Mouse (Mus musculus): ENCODE measurements around the gene Nkx2-3. TPM values are rescaled to one million over a fixed set of nuclear protein-coding genes. Genes with fewer than 3 reads are reported as not detected.
A peak's percentile ranks its signal among the peaks of the same experiment; 100 is the strongest.

Gene Nkx2-3
- total RNA-seq, 2 experiments from 2014 or later: not detected

DNA sequence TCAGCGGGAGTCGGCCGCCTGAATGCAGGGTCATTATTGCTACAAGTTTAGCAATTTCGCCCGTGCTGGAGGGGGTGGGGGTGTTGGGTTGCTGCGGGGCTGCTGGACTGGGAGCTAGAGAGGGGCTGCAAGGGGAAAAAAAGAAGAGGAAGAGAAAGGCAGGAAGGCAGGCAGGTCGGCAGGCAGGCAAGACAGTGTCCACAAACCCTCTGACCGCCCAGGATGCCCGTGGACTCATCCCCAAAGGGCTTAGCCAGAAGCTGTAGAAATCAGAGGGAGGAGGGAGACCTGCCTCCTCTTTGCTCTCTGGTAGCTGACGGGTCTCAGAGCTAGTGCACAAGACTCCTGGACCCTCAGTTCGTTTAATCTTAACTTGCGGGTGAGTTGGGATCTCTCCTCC is 4.8 kb downstream of the Nkx2-3 start:
- intact Hi-C loops (cut with DNase I): no loop called here

DNA sequence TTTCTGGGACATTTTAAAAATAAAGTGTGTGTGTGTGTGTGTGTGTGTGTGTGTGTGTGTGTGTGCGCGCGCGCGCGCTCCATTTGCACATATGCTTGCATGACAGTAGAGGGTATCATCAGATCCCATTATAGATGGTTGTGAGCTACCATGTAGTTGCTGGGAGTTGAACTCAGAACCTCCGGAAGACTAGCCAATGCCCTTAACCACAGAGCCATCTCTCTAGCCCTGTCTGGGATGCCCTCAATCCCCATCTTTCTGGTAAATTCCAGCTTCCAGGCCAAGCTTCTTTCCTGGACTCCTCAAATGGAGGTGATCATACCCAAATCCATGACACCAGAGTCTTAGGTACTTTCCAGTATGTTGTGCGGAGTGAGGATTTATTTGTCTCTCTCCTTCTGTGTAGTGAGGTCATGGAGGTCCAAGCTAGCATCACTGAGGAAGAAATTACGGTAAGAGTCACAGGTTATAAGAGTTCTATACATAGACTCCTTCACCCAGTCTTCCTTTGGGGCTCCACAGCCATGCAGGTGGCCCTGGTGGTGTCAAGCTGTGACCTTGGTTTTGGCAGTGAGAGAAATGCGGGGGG is 5.7 kb downstream of the Nkx2-3 start:
- intact Hi-C loops (cut with DNase I): no loop called here
- DNase-seq: no peak

More for the DNA sequence above, 4.8 kb downstream of the Nkx2-3 start:
- no peak for DNase-seq

DNA sequence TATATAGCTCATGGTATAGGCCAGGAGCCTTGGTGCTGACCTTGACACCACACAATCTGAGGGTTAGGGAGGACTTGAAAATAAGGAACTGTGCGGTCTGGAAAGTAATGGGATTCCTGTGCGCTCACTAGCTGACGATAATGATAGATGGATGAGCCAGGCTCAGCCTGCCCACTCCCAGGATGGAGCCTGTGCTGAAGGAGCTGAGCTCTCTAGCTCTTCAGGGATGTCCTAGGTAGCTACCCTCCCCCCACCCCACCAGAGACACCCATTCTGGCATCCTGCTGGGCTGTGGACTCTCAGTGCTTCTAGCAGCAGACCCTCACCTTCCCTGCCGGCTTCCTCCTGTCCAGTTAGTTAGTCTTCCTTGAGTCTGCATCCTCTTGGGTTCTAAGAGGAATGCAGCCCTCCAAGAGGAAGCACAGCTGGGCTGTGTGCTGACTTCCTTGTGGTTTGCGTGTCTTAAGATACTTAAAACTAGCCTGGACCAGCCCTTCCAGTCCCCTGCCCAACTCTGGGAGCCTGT is 6.4 kb downstream of the Nkx2-3 start:
- DNase-seq: no peak
- intact Hi-C loops (cut with DNase I): no loop called here

DNA sequence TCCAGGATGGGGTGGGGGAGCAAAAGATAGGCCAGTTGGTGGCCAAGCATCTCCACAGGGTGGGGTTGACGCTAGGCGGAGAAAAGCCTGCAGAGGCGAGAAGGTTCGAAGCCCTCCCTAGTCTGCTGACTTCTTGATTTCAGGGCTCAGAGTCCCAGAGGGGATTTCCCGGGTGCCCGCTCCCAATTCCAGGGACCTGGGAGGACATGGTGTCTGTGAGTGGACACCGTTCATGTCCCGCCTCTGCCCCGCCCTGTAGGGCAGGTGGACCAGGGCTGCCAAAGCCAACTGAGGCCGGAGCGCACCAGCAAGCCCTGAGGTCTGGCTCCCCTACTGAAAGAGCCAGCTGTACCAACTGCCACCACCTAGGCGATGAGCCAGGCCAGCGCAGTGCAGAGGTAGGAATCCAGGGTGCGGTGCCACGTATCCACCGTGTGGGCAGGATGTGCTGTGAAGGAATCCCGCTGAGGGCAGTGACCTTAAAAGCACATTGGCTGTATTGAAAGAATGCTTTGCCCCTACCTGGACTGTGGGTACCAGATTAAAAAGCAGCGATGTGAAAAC is 7.9 kb downstream of the Nkx2-3 start:
- intact Hi-C loops (cut with DNase I): no loop called here
- no peak for DNase-seq

DNA sequence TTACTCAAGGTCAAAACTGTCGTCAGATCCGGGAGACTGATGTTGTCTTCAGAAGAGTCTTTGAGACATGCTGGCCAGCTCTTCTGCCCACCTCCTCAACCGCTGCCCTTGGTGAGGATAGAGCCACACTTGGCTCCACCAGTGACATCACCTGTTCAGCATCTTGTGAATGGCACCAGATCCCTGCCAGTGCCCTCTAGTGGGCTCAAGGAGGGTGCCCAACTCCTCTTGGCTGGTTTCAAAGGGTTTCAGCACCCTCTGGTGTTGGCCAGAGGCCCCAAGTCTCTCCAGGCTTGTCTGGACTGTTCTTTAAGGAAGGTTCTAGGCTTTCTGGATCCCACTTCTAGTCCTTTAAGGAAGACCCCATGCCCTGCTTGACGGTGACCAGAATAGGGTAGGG is 11.8 kb downstream of the Nkx2-3 start:
- DNase-seq: no peak
- intact Hi-C loops (cut with DNase I): no loop called here

DNA sequence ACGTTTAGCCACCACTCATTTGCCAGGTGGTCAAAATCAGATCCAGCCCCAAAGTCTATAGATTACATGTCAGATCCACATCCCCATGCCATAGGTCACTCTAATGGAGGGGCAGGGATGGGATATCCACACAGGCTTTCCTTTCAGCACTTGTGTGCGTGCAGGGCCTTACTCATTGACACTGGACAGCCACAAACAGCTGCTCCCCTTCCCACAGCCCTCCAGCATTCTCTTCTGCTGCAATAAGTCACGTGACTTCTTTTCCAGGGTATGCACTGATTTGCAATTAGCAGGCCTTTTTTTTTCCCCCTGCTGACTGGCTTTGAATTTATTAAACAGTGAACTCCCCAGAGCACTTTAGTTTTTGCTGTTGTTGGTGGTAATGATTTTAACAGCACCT is 14.0 kb downstream of the Nkx2-3 start:
- intact Hi-C loops (cut with DNase I): no loop called here
- no peak for DNase-seq

DNA sequence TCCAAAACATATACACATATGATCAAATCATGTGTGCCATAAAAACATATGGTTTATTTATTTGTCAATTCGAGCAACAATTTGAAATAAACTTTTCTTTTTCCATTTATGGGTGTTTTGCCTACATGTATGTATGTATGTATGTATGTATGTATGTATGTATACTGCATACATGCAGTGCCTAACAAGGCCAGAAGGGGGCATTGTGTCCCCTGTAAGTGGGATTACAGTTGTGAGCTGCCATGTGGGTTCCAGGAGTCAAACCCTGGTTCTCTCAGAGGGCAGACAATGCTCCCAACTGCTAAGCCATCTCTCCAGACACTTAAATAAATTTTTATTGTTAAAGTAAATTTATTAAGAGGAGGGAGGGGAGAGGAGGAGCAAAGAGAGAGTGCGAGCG is 15.2 kb downstream of the Nkx2-3 start:
- DNase-seq: no peak
- intact Hi-C loops (cut with DNase I): no loop called here

DNA sequence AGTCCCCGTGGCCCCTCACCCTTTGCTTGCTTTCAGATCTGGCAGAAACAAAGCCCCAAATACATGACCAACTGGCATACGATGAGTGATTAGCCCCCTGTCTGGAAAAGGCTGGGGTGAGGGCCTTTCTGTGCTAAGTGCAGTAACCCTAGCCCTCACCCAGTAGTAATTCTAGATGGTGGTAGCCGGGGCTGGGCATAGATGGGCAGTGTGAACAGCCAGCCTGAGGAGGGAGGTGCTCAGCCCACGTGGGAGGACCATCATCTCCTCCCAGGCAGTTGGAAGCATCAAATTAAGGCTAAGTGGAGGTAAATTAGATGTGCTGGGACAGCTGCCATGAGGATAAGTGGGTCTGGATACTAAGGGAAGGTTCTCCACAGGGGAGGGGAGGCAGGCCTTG is 17.0 kb downstream of the Nkx2-3 start:
- DNase-seq: no peak
- intact Hi-C loops (cut with DNase I): no loop called here

DNA sequence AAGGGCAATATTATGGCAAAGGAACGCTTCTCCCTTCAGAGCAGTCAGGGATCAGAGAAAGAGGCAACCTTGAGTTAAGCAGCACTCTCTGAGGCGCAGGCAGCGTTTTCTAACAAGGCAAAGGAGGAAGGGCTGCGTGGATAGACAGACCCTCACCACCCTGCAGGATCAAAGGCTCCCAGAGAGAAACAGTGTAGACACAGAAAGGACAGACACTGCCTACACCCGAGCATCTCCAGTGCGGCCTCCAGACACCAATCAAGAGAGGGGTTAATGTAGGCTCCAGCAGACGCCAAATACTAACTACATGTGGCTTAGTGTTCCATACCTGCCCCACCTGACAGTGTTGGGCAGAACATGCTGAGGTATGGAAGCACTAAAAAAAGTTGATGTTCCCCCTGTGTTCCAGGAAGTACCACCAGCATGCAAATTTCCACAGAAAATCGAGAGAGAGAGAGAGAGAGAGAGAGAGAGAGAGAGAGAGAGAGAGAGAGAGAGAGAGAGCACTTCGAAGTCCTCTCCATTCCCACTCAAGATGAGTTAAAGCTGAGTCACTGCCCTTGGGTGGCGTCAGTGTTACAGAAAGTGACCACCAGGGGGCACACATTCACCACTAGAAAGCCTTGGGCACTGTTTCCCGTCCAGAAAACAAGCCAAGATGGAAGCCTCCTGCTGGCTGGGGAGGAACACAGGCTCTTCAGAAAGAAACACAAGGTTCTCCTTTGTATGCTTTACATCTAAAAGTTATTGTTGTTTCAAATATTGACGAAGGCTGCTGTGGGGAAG is 18.5 kb downstream of the Nkx2-3 start:
- DNase-seq: peak; percentile 78
- intact Hi-C loops (cut with DNase I): loop anchor here (1.0 kb wide), 1 partner anchor 25 kb away; no protein-coding TSS in a partner anchor

DNA sequence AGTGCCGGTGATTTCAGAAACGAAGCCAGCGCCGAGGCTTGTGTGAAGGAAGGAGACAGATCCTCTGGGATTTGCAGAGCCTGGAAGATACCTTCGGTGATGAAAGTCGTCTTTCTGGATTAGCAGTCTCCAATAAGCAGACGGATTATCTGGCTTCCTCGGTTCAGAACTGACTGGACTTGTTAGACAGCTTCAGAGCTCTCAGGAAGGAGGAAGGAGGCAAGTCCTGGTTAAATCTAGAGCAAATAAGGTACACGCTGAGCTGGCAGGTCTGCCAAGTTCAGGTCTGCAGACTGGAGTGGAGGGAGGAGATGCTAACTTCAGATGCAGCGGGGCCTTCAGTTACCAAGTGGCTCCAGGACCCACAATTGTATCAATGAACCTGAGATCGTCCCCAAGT is 29.7 kb downstream of the Nkx2-3 start:
- no peak for DNase-seq
- intact Hi-C loops (cut with DNase I): no loop called here

DNA sequence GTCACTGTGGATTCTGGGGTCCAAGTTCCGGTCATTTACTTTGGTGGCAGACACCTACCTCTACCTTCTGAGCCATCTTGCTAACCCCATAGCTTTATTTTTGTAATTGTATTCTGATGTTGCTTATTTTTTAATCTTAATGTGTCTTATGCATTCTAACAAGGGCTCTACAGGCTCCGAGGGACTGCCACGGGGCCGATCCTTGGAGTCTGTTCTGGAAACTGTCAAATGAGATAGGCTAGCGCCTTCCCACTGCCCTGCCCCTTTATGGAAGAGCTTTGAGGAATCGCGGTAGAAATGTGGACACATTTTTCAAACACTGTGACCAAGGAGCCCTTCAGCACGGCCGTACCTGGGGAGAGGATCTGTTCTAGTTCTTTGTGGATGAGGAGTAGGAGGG is 30.7 kb downstream of the Nkx2-3 start:
- no peak for DNase-seq
- intact Hi-C loops (cut with DNase I): no loop called here

DNA sequence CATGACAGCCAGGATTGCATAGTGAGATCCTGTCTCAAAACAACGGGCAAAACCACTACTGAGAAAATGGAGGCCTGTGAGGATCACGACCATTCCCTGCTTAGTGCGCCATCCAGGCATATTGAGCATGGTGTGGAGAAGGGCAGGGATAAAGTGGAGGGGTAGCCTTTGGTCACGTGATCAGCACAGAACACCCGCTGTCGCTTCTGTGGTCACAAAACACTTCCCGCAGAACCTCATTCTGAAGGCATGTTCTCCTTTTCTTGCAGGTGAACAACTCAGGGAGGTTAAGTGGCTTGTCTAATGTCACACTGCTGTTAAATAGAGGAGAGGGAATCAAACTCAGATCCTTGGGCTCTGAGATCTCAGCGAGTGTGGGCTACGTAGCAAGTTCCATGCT is 33.4 kb downstream of the Nkx2-3 start:
- DNase-seq: no peak

DNA sequence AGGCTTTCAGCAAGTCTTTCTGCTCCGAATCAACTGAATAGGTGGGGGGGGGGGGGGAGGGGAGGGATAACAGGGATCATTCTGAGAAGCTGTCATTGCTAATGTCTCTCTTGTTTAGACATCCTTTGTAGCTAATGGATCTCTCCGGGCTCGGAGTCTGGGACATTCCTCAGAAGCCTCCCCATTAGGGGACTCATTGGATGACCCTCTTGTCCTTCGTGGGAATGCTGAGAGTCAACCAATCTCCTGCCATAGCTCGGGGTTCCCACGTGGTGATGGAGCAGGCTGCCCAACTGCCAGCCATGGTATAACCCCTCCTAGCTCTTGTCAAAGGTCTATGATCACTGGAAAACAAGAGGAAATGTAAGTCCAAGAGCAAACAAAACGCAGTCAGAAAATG is 34.7 kb downstream of the Nkx2-3 start:
- intact Hi-C loops (cut with DNase I): no loop called here
- no peak for DNase-seq

More for the DNA sequence above, 33.4 kb downstream of the Nkx2-3 start:
- intact Hi-C loops (cut with DNase I): no loop called here

DNA sequence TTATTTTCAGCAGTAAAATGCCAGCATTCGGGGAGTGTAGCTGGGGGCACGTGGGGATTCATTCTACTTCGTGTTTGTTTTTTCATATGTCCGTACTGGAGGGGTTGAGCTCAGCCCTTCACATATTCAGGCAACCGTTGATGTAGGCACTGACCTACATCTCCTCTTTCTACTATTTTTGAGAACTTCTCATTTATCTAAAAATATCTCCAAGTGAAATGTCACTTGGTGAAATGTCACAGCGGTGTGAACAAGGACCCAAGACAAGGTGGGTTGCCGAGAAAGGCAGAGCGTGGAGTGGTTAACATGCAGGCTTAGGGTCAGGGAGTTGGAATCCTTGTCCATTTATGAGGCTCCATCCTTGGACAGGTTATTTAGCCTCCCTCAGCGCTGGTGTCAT is 35.1 kb downstream of the Nkx2-3 start:
- intact Hi-C loops (cut with DNase I): no loop called here
- no peak for DNase-seq

DNA sequence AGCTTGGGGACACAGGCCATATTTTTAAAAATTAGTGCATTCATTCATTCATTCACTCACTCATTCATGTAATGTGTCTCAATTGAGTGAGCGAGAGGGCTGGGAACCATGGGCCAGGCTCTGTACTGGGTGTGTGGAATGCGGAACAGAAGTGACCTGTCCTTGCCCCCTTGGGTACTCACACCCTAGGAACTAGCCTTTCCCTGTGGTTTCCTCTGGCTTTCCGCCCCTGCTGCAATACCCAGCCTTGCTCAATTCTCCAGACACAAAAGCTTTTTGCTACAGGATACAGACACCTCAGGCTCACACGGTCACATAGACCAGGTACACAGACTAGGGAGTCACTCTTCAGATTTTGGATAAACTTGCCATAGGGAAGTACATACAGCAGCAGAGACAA is 36.2 kb downstream of the Nkx2-3 start:
- intact Hi-C loops (cut with DNase I): no loop called here
- DNase-seq: no peak

DNA sequence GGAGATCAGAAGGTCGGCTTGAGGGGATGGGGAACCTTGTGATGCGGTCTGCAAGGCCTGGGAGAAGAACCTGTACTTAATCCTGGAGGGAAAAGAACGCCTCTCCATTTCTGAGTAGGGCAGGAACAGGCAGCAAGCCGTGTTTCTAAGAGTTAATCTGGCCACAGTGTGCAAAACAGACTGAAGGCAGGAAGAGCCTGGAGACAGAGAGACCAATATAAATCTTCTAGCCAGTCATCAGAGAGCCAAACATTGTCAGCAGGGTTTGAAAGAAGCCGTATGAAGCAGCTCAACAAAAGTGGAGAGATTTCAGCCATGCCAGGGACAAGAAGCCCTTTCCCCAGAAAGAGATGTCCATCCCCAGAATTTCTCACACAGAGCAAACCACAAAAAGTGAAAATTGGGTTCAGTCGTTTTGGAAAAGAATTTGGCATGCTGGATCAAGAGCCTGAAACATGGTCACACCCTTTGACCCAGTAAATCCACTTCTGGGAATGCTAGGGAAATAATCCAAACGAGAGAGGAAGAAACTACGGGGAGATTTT is 39.2 kb downstream of the Nkx2-3 start:
- intact Hi-C loops (cut with DNase I): no loop called here
- DNase-seq: no peak

DNA sequence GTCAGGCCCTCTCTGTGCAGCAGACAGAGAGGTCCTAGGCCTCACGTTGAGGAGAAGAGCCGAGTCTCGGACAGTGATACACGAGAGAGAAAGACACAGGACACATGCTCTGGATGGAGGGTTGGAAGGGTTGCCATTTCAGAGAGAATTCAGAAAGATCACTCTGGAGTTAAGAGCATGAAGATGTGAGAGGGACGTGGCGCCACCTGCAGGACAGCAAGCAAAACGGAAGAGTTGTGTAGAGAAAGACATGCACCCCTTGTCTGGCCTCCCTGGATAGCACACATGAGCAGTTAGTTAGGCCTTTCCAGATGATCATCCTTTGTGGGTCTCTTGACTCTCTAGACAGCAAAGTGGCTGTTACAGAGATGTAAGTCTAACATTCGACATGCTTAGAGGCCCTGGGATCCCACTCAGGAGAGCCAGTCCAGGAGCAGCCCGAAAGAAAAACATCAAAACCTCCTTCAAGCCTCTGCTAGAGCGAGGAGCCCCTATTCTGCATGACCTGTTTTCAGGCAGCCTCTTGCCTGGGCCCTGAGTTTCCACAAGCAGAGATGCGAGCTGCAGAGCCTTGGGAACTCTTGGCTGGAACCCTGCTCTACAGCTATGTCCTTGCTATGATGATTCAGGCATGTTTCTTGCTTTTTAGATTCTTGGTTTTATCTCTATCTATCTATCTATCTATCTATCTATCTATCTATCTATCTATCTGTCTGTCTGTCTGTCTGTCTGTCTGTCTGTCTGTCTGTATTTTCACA is 43.8 kb downstream of the Nkx2-3 start:
- peak; percentile 54 to 70 for DNase-seq
- intact Hi-C loops (cut with DNase I): loop anchor here (1.0 to 5.0 kb wide), 3 partner anchors 25 to 163 kb away; no protein-coding TSS in a partner anchor

DNA sequence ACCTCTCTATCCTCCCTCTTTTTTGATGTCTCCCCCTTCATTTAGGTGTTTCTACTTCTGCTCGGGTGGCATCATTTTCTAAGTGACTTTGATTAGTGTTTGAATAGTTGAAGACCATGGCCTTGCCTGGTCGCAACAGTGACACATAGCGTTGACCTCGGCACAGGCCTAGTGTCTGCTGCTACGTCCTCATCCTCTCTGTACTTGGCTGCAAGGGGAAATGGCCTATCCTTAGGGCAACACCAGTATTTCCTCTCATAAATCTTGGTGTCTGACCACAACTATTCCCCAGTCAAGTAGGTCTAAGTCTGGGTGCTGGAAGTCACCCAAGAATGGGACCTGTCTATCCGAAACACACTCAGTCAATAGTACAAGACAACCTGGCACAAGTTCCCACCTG is 47.5 kb downstream of the Nkx2-3 start:
- no peak for DNase-seq
- intact Hi-C loops (cut with DNase I): loop anchor here (5.0 kb wide), 1 partner anchor 127 kb away; no protein-coding TSS in a partner anchor

DNA sequence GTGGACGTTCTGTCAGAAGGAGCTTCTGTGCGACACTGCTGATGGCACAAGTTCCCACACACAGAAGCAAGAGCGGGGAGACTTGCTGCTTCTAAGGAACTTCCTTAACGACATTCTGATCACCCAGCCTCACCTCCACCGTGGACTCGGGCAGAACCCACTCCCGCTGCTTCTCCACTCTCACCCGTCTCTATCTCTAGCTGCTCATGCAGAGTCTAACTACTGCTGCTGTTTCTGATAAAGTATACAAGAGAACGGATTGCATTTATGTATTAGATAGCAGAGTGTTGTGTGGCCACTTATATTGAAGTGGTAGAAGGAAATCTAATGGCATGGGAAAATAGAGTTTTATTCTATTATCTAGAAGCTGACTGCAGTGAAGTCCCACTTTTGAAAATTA is 48.6 kb downstream of the Nkx2-3 start:
- intact Hi-C loops (cut with DNase I): no loop called here
- DNase-seq: no peak

DNA sequence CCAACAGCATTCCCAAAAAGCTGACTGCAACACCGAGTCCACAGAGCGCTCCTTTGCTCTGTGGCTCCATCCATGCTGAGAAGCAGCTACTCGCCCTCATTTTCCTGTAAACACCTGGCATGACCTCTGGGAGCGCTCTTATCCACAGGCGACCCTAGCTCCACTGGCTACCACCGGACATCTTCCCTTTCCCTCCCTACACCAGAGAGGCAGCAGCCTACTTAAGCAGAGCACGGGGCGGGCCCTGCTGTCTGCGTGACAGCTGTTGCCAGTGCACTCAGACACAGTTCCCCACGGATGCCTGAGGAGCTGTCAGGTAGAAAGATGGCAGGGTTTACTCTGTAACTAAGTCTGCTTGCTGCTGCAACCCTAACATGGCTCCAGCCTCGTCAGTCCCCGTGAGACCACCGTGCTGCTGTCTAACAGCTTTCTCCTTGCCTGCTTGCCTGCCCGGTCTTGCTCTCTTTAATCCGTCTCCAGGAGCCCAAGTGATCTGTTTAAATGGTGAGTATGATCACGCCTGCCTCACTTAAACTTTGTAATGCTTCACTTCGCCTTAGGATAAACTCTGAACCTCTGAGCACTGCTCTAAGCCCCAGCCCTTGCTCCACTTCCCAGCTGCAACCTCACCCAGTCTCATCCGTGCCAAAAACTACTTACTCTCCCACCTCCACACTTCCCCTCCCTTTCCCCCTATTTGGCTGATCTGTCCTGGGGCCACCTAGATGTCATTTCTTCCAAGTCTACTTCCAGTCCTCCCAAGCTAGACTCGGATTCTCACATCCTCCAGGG is 50.2 kb downstream of the Nkx2-3 start:
- intact Hi-C loops (cut with DNase I): no loop called here
- DNase-seq: no peak

All from gastrocnemius, postnatal 36 days (tissue).